Mouse (Mus musculus): ENCODE measurements around the gene Tjp3. TPM values are rescaled to one million over a fixed set of nuclear protein-coding genes. Genes with fewer than 3 reads are reported as not detected.

The Tjp3 gene
- 140 and 172 TPM in 2 replicates for polyA plus RNA-seq (2012; rRNA removed)

- WGBS: 29% methylated on average over 9 of the region's 9 CpGs
These were observed at the start of gene Tjp3 for GRCm38 (mm10) chr10:81291511-81292104. TSS of gene Tjp3 (minus strand) at chr10:81291581.

GRCm38 (mm10) chr10:81340551-81341332 is 49.4 kb upstream of the Tjp3 start:
- no peak for DNase-seq (ENCODE audit: low read depth, low spot score)
- WGBS: 34% methylated on average over 17 of the region's 17 CpGs

More at GRCm38 (mm10) chr10:81291511-81292104, at the start of gene Tjp3:
- no peak for DNase-seq (ENCODE audit: low read depth, low spot score)

- DNase-seq (ENCODE audit: low read depth, low spot score): no peak
- 89% methylated on average over 4 of the region's 4 CpGs for WGBS
These were observed 45.2 kb upstream of the Tjp3 start for GRCm38 (mm10) chr10:81336558-81336957.

DNA sequence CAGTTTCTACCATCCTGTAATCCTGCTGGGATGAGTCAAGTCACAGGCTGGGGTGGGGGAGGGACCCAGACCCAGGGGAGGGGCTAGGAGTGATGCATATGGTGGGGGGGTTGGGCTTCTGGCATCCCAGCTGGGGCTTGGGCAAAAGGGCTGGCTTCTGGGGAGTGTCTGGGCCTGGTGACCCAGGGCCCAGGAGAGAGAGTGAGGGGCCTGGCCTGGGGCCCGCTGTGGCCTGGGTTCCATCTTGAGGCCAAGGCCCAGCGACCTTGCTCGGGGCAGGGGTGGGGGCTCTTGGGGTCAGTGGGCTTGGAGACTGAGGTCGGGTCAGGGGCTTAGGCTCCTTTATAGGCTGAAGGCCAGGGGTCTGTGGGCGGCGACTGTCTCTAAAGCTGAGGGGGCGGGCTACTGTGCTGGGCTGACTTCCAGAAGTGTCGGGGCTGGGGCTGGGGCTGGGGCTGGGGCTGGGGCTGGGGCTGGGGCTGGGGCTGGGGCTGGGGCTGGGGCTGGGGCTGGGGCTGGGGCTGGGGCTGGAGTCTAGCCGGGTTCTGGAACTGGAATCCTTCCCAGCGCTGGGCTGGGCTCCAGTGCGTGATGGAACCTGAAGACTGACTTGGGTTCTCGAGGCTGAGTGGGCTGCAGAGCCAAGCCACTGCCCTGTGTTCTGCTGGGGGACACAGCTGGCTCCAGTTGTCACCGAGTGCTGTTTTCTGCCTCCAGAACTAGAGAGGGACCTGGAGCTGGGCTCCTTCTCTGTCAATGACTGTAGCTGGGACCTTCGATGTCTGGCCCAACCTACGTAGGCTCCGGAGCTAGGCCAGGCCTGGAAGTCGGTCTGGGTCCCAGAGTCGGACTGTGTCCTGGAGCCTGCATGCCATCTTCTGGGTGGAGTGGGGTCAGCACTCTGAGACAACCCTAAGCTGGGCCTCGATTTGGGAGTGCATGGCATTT is 44.3 kb upstream of the Tjp3 start:
- 51% methylated on average over 17 of the region's 19 CpGs for WGBS
- no peak for DNase-seq (ENCODE audit: low read depth, low spot score)

DNA sequence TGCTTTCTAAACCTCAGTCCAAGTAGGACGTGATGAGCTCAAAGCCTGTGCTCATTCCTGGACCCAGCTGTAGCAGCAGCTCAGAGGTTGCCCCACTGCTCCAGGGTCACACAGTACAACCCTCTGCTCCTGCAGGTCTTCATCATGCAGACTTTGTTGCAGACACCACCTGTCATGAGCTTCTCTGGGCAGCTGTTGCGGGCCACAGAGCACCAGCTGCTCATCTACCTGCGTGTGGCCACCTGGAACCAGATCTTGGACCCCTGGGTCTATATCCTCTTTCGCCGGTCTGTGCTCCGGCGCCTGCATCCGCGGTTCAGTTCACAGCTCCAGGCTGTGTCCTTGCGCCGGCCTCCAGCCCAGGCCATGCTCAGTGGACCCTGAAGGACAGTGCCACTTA is 42.9 kb upstream of the Tjp3 start:
- WGBS: 71% methylated on average over 11 of the region's 11 CpGs
- DNase-seq (ENCODE audit: low read depth, low spot score): no peak

DNA sequence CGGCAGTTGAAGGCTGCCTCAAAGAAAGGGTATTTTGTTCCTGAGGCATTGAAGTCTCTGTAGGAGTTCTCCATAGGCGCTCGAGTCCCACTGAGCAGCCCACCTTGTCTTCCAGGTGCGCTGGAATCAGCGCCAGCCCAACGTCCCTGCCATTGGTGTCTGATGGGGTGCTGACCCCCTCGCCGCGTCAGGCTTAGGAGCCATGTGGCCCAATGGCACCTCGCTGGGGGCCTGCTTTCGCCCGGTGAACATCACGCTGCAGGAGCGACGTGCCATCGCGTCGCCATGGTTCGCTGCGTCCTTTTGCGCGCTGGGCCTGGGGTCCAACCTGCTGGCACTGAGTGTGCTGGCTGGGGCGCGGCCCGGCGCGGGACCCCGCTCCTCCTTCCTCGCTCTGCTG is 40.9 kb upstream of the Tjp3 start:
- 33% methylated on average over 29 of the region's 29 CpGs for WGBS
- DNase-seq (ENCODE audit: low read depth, low spot score): no peak

DNA sequence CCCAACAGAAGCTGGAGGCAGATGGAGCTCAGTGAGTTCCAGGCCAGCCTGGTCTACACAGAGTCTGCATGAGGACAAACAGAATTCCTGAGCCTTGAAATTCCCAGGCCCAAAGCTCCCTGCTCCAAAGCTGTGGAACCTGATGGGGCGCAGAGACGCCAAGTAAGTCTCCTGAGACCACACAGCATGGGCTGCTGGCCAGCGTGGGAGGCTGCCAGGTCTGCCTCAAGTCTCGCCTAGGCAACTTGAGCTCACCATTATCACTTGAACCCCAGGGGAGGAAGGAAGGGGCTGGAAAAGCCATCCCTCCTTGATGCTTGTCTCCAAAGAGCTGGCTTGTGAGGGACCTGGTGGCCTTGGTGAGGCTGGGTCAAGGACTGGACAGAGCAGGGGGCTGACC is 38.6 kb upstream of the Tjp3 start:
- no peak for DNase-seq (ENCODE audit: low read depth, low spot score)
- 56% methylated on average over 4 of the region's 4 CpGs for WGBS

- 64% methylated on average over 10 of the region's 10 CpGs for WGBS
- DNase-seq (ENCODE audit: low read depth, low spot score): no peak
These were observed 38.0 kb upstream of the Tjp3 start for GRCm38 (mm10) chr10:81329194-81329975.

GRCm38 (mm10) chr10:81328386-81328785 is 37.0 kb upstream of the Tjp3 start, which contains the start of gene Tbxa2r:
TSS of gene Tbxa2r (plus strand) at chr10:81328731.
- WGBS: 14% methylated on average over 10 of the region's 10 CpGs
- no peak for DNase-seq (ENCODE audit: low read depth, low spot score)

- 34% methylated on average over 2 of the region's 2 CpGs for WGBS
- no peak for DNase-seq (ENCODE audit: low read depth, low spot score)
These were observed 36.6 kb upstream of the Tjp3 start for GRCm38 (mm10) chr10:81327959-81328358.

DNA sequence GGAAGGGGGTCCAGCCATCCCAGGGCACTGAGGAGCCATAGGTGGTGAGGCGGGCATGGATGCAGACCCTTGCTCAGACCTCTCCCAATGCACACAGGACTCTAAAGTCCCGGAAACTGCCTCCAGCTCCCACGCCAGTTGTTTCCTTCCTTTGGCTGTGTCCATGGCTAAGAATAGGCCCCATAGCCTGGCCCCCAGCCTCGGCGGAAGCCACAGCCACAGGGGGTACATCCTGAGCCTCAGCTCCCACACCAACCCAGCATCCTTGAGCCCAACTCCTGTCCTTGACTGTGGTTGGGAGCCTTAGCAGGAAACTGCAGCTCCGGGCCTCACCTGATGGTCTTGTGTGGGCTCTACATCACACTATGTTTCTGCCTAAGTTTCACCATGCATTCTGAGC is 35.5 kb upstream of the Tjp3 start:
- DNase-seq (ENCODE audit: low read depth, low spot score): no peak
- 82% methylated on average over 6 of the region's 6 CpGs for WGBS

- 93% methylated on average over 18 of the region's 18 CpGs for WGBS
- no peak for DNase-seq (ENCODE audit: low read depth, low spot score)
These were observed 34.4 kb upstream of the Tjp3 start for GRCm38 (mm10) chr10:81325781-81326180.

DNA sequence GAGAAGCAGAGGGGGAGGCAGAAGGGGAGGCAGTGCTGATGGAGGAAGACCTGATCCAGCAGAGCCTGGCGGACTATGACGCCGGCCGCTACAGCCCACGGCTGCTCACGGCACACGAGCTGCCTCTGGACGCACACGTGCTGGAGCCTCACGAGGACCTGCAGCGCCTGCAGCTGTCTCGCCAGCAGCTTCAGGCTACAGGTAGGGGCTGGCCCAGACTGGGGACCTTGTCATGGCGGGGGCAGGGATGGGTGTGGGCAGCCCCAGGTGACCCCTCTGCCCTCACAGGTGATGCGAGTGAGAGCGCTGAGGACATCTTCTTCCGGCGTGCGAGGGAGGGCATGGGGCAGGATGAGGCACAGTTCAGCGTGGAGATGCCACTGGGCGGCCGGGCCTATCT is 33.8 kb upstream of the Tjp3 start:
- DNase-seq (ENCODE audit: low read depth, low spot score): no peak
- WGBS: 95% methylated on average over 21 of the region's 21 CpGs

- DNase-seq (ENCODE audit: low read depth, low spot score): no peak
- 93% methylated on average over 18 of the region's 18 CpGs for WGBS
These were observed 32.6 kb upstream of the Tjp3 start for GRCm38 (mm10) chr10:81323791-81324530.

GRCm38 (mm10) chr10:81323141-81323775 is 31.9 kb upstream of the Tjp3 start:
- no peak for DNase-seq (ENCODE audit: low read depth, low spot score)
- WGBS: 88% methylated on average over 23 of the region's 23 CpGs

- no peak for DNase-seq (ENCODE audit: low read depth, low spot score)
- 92% methylated on average over 27 of the region's 27 CpGs for WGBS
These were observed 31.1 kb upstream of the Tjp3 start for GRCm38 (mm10) chr10:81322444-81322843.

GRCm38 (mm10) chr10:81321436-81321835 is 30.1 kb upstream of the Tjp3 start:
- DNase-seq (ENCODE audit: low read depth, low spot score): no peak
- WGBS: 2% methylated on average over 20 of the region's 20 CpGs
